Mouse (Mus musculus) WW6 (cell line): ENCODE measurements around the gene Mast4.
A peak's percentile ranks its signal among the peaks of the same experiment; 100 is the strongest.

ENCODE experiments used
- DNase-seq: peaks from one replicate; pipeline ENCODE4 v3.0.0-alpha.2; 2013; ENCODE audit warnings: low read depth, low spot score

Mast4 gene

DNA sequence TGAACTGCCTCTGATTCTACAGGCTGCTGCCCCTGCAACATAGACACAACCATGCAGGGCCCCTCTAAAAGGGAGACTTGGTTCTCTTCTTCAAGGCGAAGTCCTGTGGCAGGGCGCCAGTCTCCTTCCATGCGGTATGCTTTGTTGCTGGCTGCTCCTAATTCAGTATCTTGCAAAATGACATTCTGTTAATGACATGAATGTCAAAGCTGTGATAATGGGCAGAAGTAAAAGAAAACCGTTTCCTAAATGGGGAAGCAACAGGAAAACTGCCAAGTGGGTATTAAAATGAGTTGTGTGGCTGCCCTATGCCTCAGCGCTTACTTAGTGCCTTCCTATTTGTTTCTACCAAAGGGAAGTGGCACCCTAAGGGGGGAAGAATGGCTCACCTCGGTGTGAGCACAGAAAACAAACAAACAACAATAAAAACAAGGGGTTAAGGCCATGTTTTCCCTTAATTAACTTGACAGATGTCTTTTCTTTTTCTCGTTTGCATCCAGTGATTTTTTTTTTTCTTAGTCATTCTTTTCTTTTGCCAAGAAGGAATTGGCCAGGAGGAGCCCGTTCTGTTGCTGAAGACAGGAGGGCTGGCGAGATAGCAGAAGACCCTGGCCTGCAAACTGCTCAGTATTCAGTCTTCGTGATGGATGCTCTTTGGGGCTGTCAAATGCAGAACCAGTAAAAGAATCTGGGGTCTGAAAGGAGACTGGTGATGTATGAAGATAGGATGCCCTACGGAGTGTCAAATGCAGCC, 468.1 kb downstream of the Mast4 start:
- no peak for DNase-seq

DNA sequence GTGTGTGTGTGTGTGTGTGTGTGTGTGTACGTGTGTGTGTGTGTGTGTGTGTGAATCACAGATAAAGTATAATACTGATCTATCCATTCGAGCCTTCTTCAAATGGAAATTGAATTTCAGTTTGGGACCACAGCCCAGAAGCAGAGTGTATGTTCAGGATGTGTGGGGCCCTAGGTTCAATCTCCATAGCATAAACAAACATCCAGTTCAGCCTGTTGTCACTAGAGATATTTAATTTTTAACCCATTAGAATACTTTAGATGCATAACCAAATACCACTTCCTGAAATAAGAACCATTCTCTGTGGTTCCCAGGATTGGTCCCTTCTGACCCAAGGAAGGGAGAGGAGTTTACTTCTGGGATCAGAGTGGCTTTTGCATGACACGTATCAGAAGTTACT, 468.8 kb downstream of the Mast4 start:
- no peak for DNase-seq

DNA sequence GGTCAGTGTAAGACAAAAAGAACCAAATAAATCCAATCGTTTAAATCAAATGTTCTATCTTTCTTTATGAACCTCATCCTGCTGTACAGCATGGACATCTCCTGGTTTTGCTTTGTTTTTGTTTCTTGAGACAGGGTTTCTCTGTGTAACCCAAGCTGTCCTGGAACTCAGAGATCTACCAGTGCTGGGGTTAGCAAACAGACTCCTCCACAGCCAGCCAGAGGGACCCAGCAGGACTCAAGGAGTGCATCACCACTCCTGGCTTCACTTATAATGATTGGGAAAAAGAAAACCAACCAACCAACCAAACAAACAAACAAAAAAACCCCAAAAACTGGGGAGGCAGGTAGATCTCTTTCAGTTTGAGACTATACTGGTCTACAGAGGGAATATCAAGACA, 469.5 kb downstream of the Mast4 start:
- DNase-seq, result no peak

DNA sequence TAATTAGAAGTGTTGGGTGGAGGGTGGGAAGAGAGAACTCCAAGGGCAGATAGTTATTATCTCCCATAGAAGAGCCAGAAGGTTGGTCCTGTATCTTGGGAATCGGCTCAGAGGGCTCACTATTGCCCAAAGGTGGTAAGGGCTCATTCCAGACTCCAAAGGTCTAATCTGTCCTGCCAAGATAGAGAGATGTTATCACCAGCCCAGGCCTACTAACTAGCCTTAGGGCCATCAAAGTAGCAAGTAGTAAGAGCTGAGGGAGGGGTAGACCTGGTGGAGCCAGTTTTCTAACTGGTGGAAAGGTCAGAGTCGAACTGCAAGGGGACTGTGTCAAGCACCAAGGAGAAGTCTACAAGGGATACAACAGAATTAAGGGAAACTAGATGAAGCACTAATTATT, 470.2 kb downstream of the Mast4 start:
- DNase-seq, result no peak

DNA sequence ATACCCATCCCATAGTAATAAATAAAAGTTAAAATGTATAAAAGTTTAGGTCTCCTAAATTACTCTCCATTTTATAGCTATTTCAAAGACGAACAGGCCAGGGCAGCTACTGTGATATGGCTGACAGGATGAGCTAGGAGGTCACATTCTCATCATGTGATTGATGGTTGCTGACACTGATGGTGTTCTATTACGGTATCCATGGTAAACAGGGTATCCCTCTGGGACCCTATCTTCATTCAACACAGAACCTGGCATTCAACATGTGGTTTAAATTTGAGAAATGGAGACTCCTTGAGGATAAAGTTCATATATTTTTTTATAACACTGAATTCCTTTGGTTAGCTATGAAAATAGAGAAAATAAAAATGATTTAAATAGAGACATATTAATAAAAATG, 471.3 kb downstream of the Mast4 start:
- DNase-seq, result no peak

DNA sequence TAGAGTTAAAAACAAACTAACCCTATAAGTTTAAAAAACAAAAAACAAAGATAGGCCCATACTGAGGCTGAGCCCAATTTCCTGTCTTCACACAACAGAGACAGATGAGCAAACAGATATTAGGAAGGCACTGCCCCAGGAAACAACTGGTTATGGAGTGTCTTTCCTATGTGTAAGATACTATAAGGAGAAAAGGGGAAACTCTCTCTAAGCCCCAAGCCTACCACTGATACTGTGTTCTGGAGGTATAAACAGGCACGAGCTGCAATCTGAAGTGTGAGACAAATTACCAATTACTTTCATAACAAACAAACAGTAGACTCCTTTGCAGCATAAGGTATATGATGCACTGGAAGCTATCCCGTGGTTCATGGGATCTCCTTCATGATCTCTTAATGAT, 471.9 kb downstream of the Mast4 start:
- no peak for DNase-seq

DNA sequence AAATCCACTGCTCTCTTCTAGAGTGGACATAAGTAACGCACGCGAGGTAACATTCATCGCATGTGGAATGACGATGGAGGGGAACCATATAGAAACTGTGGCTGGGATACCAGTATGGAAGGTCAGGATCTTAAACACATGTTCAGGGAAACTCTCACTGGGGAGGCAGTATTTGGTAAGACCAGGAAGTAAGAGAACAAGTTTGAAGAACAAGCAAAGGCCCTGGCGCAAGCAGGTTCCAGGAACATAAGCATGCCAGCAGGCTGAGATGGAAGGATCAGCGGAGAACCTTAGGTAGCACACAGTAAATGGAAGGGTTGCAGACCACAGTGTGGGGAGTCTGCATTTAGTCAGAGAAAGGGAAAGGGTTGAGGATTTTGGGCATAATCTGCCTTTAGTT, 473.6 kb downstream of the Mast4 start:
- DNase-seq, result no peak

DNA sequence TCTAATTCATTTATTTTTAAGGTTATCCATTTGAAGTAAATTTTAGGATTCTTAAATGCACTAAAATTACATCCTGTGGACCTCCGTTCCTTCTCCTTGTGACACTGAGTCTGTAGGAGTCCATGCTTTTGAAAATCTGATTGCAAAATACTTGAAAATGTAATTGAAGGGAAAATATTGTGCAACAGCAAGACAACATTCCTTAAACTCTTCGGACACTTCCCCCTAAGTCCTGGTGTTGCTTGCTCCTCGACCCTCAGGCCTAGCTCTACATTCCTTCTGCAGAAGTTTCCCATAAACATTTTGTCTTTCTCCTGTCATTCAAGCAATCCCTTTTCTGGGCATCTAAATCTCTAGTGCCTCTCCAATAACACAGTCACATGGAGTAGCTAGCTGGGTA, 474.2 kb downstream of the Mast4 start:
- DNase-seq, result no peak

DNA sequence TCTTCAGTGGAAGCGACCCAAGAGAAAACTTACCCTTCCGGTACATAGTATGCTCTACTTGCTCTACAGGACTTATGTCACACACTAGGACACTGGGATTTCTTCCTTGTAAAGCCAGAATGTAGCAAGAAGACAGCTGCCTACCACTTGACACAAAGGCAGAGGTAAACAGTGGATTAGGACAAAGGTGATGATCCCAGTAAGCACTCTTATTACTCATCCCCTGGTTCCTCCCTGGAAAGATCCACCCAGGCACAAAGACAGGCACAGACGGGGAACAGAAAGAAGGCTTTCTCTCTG, 476.8 kb downstream of the Mast4 start:
- no peak for DNase-seq

DNA sequence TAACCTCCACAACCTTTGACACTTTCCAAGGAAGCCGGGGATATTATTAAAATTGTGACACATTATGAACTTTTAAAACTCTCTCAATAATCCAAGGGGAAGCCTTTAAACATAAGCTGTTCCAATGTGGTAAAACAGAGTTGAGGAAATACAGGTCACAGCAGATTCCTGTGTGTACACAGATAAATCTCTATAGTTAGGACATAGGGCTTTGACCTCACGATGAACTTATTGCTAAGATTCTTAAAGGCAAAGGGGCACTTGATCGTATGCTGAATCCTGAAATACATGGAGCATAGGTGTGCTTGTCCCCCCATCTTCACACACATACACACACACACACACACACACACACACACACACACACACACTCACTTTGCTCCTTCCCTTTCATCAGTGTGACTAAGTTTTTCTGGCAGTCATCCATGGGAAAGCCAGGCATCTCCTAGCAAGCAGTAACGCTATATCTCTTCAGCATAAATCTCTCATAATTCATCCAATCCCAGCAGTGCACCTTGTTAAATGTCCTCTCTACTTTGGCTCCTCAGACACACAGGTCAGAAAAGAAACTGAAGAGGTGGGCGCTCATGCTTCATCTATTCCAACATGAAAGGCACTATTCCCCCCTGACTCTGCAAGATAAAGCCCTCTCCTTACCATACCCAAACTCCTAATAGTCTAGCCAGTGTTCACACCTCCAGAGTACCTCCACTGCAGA, 477.3 kb downstream of the Mast4 start:
- DNase-seq, result no peak

DNA sequence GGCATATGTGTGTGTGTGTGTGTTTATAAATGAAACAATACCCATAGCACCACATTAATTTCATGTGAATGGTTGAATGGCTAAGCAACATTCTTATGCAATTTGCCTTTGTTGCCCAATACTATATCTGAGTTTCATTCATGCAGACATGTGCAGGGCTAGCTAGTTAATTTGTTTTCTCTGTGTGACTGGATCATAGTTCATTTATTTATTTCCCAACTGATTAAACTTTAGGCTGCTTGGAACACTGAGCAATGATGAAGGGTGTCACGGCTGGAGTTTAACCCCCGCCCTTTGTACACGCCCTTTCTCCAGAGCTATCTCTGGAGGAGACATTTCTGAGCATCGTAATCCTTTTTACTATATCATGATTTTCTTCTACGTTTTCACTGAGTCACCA, 481.4 kb downstream of the Mast4 start:
- no peak for DNase-seq

DNA sequence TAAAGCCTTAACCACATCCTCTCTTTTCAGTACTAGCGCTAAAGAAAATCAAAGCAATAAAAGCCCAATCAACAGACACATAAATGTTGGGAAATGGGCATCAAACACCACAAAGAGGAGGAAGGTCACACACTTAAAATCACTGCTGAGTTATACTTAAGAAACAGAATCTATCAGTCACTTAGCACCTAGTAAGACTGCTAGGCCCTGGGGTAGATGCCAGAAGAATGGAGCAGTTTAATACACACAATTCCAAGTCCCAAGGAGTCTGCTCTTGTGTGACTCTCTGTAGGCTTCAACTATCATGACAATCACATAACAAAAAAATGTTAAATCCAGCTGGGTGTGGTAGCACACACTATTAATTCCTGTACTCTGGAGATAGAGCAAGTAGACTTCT, 483.0 kb downstream of the Mast4 start:
- no peak for DNase-seq

DNA sequence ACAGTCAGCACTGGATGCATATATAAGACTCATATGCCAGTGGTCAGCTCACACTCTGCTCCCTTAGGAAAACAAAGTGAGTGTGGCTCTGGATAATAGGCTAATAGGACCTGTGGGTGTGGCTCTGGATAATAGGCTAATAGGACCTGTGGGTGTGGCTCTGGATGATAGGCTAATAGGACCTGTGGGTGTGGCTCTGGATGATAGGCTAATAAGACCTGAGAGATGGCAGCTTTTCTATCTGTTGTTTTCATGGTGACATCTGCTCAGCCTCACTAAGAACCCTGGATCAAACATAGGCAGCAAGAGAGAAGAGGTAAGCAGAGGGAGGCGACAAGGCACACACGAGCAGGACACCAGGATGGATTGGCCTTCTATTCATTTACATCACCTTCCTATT, 483.7 kb downstream of the Mast4 start:
- no peak for DNase-seq

DNA sequence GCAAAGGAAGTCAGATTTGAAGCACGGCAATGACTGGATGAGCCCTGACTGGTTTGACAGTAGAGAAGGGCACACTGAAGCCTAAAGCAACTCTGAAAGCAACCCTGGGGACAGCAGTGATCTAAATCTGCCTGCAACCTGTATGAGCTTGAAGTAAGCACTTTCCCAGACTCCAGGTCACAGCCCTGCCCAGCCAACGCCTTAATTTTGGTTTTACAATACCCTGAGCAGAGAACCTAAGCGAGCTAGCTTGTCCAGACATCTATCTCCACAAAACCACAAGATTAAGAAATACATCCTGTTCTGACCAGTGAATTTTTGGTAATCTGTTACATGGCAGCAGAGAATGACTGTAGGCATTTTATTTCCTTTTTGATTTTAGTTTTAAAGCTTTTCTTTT, 485.2 kb downstream of the Mast4 start:
- DNase-seq, result no peak

DNA sequence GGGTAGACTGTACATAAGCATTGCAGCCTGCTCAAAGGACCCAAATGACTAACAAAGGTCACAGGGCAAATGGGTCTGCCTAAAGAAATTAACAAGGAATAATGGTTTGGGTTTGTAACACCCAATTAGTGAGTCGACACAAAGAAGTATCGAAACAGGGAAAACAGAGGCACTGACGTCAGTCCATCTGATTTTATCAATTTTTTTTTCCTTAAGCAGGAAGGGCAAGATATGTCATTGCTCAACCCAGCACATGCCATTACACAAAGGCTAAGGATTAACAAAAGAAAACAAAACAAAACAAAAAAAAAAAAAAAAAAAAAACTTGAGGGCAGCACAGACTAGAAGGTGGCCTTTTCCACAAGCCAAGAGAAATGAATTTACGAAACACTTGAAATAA, 487.8 kb downstream of the Mast4 start:
- DNase-seq, result no peak

DNA sequence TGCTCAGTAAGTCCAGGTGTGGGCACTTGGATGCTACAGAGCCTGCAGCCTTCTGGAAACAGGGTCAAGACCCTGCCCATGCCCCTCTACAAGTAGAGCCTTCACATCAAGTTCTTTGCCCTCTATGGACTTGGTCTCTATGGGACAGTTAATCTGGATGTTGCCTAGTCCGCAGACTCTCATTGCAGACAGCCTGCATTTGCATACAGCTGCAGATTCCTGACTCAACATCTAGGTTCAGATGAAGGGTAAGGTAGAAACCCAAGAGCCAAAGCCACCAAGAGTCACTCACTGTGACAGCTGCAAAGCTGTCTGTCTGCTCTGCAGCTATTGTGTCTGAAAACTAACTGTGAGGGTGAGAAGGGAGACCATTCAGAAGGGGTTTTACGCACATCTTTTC, 491.6 kb downstream of the Mast4 start:
- DNase-seq, result no peak

DNA sequence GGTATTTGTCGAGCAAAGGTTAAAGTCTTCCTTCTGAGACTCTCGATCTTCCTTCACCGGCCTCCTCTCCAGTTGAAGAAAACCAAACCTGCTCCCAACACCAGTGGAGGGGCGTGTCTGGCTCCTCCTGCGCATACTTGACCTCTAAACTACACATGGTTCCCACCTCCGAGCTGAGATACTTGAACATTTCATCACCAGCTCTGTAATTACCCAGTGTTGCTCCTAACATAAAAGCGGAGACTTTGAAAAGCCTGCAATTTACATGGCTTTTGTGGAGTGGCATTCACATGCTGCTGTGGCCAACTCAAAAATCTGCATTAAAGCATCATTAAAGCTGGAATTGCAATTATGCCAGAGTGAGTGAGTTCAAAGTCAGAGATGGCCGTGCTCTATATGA, 492.1 kb downstream of the Mast4 start:
- DNase-seq, result no peak

DNA sequence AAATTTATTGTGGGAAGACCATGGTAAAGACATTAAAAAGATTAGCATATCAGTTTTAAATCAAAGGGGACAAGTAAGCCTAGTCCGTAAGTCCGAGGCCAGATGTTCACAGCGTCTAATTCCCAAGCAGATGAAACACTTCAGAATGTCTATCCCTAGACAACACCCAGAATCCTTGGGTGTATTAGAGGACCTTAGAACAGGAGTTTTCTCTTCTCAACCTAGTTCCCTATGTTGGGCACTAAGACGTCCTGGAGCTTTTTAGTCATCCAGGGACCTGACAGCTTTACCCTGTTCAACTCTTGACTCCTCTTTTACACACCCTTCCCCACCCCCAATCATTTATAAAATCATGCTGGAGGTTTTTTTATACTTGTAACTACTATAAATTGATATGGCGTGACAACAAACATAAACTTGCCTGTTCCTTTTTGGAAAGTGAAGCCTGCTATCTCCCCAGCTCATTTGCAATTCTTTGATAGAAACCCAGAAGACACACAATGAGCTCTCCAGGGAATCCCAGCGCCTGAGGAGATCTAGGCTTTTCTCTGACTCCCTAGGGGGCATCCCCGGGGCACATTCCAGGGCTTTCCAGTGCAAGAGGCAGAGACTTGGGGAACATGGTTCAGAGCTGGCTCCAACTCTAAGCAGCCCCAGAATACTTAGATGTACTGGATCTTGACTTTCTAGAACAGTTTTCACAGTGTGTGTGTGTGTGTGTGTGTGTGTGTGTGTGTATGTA, 494.4 kb downstream of the Mast4 start:
- peak; percentile 40 for DNase-seq

DNA sequence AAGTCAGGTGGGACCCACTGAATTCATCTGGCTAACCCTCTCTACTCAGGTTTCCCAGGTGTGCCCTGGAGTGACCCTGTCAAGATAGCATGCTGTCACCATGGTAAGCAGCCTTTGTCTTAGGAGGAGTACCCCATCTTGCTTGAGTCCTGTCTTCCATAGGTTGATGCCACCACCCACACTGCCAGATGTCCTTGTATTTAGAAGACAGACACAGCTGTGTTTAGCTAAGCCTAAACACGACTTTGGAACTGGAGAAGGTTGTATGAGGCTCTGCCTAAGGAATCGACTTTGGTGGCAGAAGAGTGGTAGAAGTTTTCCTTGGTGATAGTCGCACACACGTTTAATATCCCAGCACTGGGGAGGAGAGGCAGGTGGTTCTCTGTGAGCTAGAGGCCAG, 496.9 kb downstream of the Mast4 start:
- no peak for DNase-seq

DNA sequence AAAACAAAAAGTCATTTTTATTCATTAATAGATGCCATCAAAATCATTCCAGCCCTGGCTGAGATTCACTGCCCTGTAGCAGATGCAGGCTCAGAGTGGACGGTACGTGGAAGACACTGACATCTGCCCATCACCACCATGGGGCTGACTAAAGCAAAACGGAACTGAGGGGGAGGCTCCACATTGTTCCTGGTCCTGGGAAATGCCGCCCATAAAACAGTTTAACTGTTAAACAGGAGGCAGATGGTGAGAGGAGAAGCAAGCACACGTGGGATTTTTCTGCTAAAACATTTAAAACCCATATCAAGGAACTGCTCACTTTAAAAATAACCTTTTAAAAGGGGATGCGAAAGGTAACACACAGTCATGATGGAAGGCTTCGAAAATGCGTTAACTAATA, 499.0 kb downstream of the Mast4 start:
- no peak for DNase-seq

DNA sequence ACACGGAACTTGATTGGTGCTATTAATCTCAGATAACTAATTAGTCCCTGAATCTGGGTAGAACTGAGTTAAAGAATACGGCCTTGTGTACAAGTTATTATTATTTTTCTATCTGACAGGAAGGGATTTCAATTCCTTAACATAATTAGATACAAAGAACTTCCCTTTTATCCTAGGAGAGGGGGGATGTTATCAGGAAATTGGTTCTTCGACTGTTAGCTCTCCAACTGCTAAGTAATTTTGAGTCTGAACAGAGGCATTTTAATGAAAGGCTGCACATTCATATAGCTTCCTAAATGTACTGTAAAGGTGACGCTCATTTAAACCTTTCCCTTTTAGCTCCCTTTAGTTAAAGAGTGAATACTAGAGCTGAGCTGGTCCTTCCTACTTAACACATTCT, 516.0 kb downstream of the Mast4 start:
- DNase-seq, result no peak

DNA sequence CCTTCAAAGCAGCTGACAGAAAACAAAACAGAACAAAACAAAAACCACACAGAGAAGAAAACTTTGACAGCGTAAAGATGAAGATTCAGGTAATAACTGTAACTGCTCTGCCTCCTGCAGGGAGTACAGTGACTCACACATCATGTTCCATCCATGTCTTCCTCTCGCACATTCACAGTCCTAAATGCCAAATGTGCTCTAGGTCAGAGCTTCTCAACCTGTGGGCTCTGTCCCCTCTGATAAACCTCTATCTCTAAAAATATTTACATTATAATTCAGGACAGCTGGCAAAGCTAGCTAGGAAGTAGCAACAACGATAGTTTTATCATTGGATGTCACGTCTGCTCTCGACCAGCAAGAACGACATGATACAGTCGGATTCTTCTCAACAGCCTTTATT, 517.6 kb downstream of the Mast4 start:
- DNase-seq, result no peak

DNA sequence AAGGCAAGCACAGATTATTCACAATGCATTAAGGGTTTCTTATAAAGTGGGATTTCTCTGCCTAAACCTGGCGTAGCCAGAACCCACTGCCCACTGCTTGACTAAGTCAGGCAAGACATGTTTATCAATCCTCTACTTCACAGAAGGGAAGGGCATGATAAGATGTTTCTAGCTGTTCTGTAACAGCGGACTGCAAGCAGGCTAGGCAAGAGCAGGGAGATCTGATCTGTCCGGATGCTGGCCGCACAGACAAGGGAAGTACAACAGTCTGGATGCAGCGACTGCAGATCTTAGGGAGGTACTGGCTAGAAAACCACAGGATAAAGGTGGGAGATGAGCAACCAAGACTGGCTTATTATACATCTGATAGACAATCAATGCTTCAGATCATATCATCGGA, 519.1 kb downstream of the Mast4 start:
- no peak for DNase-seq
